Mouse (Mus musculus): ENCODE measurements around the gene Ssc4d. TPM values are rescaled to one million over a fixed set of nuclear protein-coding genes. Genes with fewer than 3 reads are reported as not detected.

The Ssc4d gene
- 4.8 and 5.6 TPM in 2 replicates for polyA plus RNA-seq (2016; fragmentation: Nextera tagmentation; extraction: Ambion mirVana)

DNA sequence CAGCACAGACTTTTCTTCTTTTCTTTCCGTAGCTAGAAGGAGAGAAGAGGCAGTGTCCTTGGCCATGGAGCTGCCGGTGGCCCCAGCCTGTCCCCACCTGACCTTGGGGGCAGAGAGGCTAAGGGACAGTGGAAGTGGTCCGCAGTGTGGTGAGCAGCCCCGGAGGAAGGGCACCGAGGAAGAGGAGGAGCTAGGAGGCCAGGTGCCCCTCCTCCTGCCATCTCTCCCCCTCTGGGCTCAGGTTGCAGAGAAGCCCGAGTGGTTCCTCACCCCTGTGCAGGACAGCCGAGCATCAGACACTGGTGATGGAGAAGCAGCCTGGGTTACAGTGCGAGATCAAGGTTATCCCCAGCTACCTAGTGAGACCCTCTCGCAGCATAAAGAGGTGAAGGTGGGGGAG lies at the start of gene Ssc4d:
Gene Ssc4d (minus strand): TSS at position 167 of the 400 bp plus-strand sequence.
- Histone ChIP-seq H3K4me3 (replicated peaks) (peak within 1 kb of the TSS; percentile 30), H3K9me3 (no peaks in the 10 kb centered on the region), H3K27me3 (no peaks in the 10 kb centered on the region), H3K4me1 (replicated peaks) (no peaks in the 10 kb centered on the region; the same call in 1 of the 2 replicates), H3K4me2 (peak within 1 kb of the TSS; percentile 46), H3K36me3 (no peaks in the 10 kb centered on the region), H3K9ac (replicated peaks) (peak within 1 kb of the TSS; percentile 50; the same call in 1 of the 2 replicates), H3K27ac (0 out of 2 replicates have a peak within 1 kb of the TSS, but pooled peaks have one; percentile 35)
- no peak for ATAC-seq (ENCODE audit: insufficient number of reproducible peaks, insufficient read depth, low FRiP score, low TSS enrichment, low read depth)
- WGBS: 9% methylated on average over 9 of the region's 9 CpGs

DNA sequence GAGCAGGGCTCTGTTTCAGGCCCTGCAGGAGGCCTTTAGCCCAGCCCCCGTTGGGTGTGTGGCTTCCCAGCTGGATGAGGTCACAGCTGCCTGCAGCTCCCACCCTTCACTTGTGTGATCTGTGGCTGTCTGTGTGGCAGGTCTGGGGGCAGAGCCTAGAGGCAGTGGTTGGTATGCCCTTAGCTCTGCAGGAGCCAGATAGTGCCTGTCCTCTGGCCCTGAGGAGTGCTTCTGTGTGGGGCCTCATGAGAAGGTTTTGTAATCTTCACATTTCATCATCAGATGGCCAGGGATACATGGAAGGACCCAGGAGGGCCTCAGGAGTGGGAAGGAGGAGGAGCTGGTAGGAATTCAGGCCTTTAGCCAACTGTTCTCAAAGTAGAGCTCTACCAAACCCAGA lies 45.6 kb upstream of the Ssc4d start:
- Histone ChIP-seq H3K4me2 (no peak overlapping the region), H3K9ac (replicated peaks) (no peak overlapping the region), H3K4me3 (replicated peaks) (no peak overlapping the region), H3K27ac (no peak overlapping the region), H3K9me3 (no peaks in the 10 kb centered on the region), H3K36me3 (peaks cover 59% of the 10 kb centered on the region), H3K27me3 (no peaks in the 10 kb centered on the region), H3K4me1 (replicated peaks) (peaks cover 9% of the 10 kb centered on the region; the same call in 1 of the 2 replicates)
- WGBS: 32% methylated on average over 1 of the region's 1 CpGs
- ATAC-seq (ENCODE audit: insufficient number of reproducible peaks, insufficient read depth, low FRiP score, low TSS enrichment, low read depth): no peak

DNA sequence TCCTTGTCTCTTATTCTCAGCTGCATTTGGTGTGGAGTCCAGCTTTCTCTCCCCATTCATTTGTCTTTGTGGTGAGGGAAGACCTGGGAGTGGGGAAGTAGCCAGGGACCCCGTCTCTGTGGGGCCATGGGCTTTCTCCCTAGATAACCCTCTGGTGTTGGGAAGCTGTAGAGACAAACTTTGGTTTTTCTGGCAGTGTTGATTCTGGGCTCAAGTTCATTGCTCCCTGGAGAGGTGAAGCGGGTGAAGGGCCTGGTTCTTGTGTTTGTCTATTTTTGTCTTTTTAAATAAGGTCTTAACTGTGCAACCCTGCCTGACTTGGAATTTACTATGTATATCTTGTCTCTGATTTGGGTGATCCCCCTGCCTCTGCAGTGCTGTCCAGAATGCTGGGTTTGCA lies 44.4 kb upstream of the Ssc4d start:
- H3K4me2 ChIP-seq: no peak overlapping the region
- WGBS: 94% methylated on average over 2 of the region's 2 CpGs
- ATAC-seq (ENCODE audit: insufficient number of reproducible peaks, insufficient read depth, low FRiP score, low TSS enrichment, low read depth): no peak
- peaks cover 9% of the 10 kb centered on the region; the same call in 1 of the 2 replicates for H3K4me1 ChIP-seq (replicated peaks)
- H3K27me3 ChIP-seq: no peaks in the 10 kb centered on the region
- no peaks in the 10 kb centered on the region for H3K9me3 ChIP-seq
- H3K4me3 ChIP-seq (replicated peaks): no peak overlapping the region
- no peak overlapping the region for H3K27ac ChIP-seq
- H3K9ac ChIP-seq (replicated peaks): no peak overlapping the region
- H3K36me3 ChIP-seq: peaks cover 60% of the 10 kb centered on the region

DNA sequence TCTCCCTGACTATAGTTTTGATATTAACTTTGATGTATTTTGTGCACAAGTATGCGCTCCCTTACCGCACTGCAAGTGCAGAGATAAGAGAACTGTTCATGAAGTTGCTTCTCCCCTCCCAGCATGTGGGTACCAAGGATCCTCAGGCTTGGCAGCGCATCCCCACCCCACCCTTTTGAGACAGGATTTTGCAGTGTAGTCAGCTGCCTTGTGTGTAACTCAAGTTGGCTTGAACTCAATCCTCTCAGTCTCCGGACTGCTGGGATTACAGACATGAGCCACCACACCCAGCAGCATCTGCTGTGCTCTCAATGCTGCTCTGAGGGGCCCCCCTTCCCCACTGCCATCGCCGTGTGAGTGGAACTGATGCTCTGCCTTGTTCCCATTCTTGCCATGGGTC lies 42.9 kb upstream of the Ssc4d start:
- Histone ChIP-seq H3K9ac (replicated peaks) (no peak overlapping the region), H3K9me3 (no peaks in the 10 kb centered on the region), H3K27ac (no peak overlapping the region), H3K4me2 (no peak overlapping the region), H3K27me3 (no peaks in the 10 kb centered on the region), H3K4me3 (replicated peaks) (no peak overlapping the region), H3K36me3 (peaks cover 66% of the 10 kb centered on the region), H3K4me1 (replicated peaks) (peaks cover 9% of the 10 kb centered on the region; the same call in 1 of the 2 replicates)
- WGBS: 93% methylated on average over 6 of the region's 6 CpGs
- no peak for ATAC-seq (ENCODE audit: insufficient number of reproducible peaks, insufficient read depth, low FRiP score, low TSS enrichment, low read depth)

DNA sequence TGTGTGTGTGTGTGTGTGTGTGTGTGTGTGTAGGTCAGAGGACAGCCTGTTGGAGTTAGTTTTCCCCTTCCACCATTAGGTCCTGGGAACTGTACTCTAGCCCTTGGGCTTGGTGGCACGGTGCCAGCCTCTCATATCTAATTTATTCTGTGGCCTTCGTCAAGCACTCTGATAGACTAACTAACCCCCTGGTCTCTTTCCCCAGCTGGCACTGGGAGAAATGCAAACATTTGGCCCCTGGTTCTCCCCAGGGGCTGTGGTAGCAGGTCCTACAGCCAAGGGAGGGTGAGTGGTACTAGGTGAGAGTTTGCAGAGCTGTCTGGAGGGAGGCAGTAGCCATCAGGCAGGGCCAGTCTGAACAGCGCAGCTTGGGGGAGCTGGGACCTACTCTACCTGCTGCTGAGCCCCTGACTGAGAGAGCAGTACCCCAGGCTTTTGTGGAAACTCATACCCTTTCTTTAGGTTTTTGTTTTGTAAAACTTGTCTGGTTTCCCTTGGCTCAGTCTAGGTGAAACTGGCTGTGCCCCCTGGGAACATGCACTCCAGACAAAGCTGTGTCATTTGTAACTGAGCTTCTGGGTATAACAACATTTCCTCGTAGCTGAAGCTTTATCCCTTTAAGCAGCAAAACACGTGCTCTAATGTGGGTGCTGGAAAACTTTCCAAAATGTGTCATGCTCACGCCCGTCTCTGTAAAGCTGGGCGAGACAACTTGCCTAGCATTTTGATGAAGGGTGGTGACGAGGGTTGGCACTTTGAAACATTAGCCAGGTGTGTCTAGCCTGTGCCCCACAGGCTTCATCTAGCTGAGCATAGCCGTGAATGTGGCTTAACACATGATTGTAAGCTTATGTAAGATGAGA lies 41.9 kb upstream of the Ssc4d start:
- H3K4me2 ChIP-seq: no peak overlapping the region
- H3K9me3 ChIP-seq: no peaks in the 10 kb centered on the region
- H3K27ac ChIP-seq: 0 out of 2 replicates have a peak overlapping the region, but pooled peaks have one; percentile 24
- WGBS: 77% methylated on average over 10 of the region's 10 CpGs
- ATAC-seq (ENCODE audit: insufficient number of reproducible peaks, insufficient read depth, low FRiP score, low TSS enrichment, low read depth): no peak
- no peak overlapping the region for H3K9ac ChIP-seq (replicated peaks)
- H3K4me3 ChIP-seq (replicated peaks): no peak overlapping the region
- peaks cover 66% of the 10 kb centered on the region for H3K36me3 ChIP-seq
- H3K27me3 ChIP-seq: no peaks in the 10 kb centered on the region
- peaks cover 9% of the 10 kb centered on the region; the same call in 1 of the 2 replicates for H3K4me1 ChIP-seq (replicated peaks)

DNA sequence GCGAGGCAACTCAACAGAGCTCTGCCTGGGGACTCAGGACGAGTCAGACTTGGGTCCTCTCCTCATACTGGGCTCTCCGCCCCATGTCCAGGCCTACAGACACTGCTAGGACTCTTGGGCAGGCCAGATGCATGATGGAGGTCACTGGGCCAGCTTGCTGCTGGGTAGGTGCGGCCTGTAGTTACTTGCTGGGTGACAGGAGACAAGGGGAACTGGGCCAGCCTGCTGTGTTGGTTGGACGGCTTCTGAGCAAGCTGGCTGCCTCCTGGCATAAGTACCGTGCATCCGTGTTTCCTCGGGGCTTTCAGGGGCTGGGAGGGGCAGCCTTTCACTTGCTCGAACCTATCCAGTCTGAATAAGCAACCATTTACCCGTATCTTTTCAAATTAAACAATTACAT lies 41.3 kb upstream of the Ssc4d start:
- no peaks in the 10 kb centered on the region for H3K27me3 ChIP-seq
- H3K36me3 ChIP-seq: peaks cover 66% of the 10 kb centered on the region
- WGBS: 81% methylated on average over 10 of the region's 10 CpGs
- H3K4me3 ChIP-seq (replicated peaks): no peak overlapping the region
- H3K9me3 ChIP-seq: no peaks in the 10 kb centered on the region
- no peak overlapping the region for H3K27ac ChIP-seq
- 0 out of 2 replicates have a peak overlapping the region, but pooled peaks have one; percentile 12 for H3K9ac ChIP-seq (replicated peaks)
- peaks cover 9% of the 10 kb centered on the region; the same call in 1 of the 2 replicates for H3K4me1 ChIP-seq (replicated peaks)
- no peak overlapping the region for H3K4me2 ChIP-seq
- no peak for ATAC-seq (ENCODE audit: insufficient number of reproducible peaks, insufficient read depth, low FRiP score, low TSS enrichment, low read depth)

DNA sequence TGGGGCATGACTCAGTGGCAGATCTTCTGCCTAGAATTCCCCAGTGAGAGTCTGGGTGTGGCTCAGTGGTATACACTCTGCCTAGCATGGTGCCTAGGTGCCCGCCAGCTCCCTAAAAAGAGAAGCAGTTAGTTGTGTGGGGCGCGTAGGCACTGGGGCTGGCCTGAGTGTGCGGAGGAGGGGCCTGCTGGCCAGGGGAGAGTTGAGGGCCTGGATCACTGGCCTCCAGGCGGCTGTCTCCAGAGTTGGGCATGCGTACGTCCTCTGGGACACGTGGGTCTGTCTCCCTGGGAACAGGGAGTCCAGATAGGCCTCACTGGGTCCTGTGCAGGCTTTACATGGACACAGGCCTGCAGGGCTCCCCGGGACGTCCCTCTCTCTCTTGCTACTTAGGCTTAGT lies 40.5 kb upstream of the Ssc4d start:
- ATAC-seq (ENCODE audit: insufficient number of reproducible peaks, insufficient read depth, low FRiP score, low TSS enrichment, low read depth): no peak
- Histone ChIP-seq H3K4me1 (replicated peaks) (peaks cover 9% of the 10 kb centered on the region; the same call in 1 of the 2 replicates), H3K27ac (no peak overlapping the region; the same call in 1 of the 2 replicates), H3K27me3 (no peaks in the 10 kb centered on the region), H3K9me3 (no peaks in the 10 kb centered on the region), H3K4me3 (replicated peaks) (no peak overlapping the region), H3K36me3 (peaks cover 66% of the 10 kb centered on the region), H3K9ac (replicated peaks) (no peak overlapping the region), H3K4me2 (no peak overlapping the region)
- WGBS: 90% methylated on average over 10 of the region's 10 CpGs

DNA sequence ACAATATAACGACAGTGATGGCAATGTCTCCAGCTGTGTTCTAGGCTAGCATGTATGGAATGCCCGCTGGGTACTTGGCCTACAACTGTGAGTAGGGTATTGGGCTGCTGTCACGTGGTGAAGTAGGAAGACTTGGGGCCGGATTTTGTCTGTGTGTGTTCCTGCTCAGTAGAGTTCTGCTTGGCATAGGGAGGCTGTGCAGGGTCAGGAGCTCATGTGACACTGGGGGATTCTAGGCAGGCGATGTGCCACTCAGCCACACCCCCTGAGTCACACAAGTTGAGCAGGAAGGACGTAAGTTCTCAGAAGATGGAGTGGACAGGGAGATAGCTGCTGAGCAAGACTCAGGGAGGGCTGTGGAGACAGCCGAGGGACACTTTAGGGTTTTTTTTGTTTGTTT lies 33.4 kb upstream of the Ssc4d start:
- Histone ChIP-seq H3K27me3 (no peaks in the 10 kb centered on the region), H3K4me3 (replicated peaks) (no peak overlapping the region), H3K4me1 (replicated peaks) (peaks cover 28% of the 10 kb centered on the region), H3K4me2 (no peak overlapping the region), H3K27ac (no peak overlapping the region), H3K36me3 (peaks cover 47% of the 10 kb centered on the region), H3K9me3 (no peaks in the 10 kb centered on the region), H3K9ac (replicated peaks) (no peak overlapping the region)
- WGBS: 83% methylated on average over 7 of the region's 7 CpGs
- no peak for ATAC-seq (ENCODE audit: insufficient number of reproducible peaks, insufficient read depth, low FRiP score, low TSS enrichment, low read depth)

DNA sequence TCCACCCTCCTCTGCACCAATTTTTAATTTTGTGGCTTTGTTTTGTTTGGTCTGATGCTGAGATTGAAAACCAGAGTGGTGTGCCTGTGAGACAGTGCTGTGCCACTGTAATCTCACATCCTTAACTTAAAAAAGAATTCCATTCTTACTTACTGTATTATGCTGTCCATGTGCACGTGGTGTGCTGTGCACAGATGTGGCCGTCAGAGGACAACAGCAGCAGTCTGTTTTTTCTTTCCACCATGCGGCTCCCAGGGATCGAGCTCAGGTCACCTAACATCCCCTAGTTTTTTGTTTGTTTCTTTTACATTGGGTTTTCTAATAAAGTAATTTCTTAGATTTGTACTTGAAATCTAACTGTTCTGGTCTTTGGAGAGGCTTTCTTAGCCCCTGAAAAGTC lies 30.2 kb upstream of the Ssc4d start:
- Histone ChIP-seq H3K27me3 (no peaks in the 10 kb centered on the region), H3K4me3 (replicated peaks) (no peak overlapping the region), H3K9me3 (no peaks in the 10 kb centered on the region), H3K36me3 (peaks cover 45% of the 10 kb centered on the region), H3K4me2 (no peak overlapping the region), H3K27ac (peak overlapping the region; percentile 60), H3K4me1 (replicated peaks) (peaks cover 35% of the 10 kb centered on the region), H3K9ac (replicated peaks) (no peak overlapping the region)
- ATAC-seq (ENCODE audit: insufficient number of reproducible peaks, insufficient read depth, low FRiP score, low TSS enrichment, low read depth): no peak
- 60% methylated on average over 4 of the region's 4 CpGs for WGBS

DNA sequence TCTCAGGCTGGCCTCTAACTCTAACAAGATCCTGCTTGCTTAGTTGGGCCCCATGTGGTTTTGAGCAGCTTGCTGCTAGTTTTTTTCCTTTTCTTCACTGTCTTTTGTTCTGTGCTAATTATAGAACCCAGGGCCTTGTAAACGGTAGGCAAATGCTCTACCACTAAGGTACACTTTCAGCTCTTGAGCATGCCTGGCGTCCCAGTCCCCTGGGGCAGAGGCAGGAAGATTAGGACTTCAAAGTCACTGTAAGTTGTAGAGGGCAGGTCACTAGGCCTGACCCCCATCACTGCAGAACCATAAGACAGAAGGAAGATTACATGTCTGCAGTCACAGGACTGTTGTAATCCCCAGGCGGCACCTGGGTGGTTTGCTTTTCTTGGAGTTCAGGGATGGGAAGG lies 28.4 kb upstream of the Ssc4d start:
- peak overlapping the region; percentile 62 for H3K27ac ChIP-seq
- H3K4me3 ChIP-seq (replicated peaks): no peak overlapping the region
- H3K36me3 ChIP-seq: peaks cover 54% of the 10 kb centered on the region
- no peak for ATAC-seq (ENCODE audit: insufficient number of reproducible peaks, insufficient read depth, low FRiP score, low TSS enrichment, low read depth)
- no peaks in the 10 kb centered on the region for H3K9me3 ChIP-seq
- peaks cover 35% of the 10 kb centered on the region for H3K4me1 ChIP-seq (replicated peaks)
- H3K27me3 ChIP-seq: no peaks in the 10 kb centered on the region
- 15% methylated on average over 3 of the region's 3 CpGs for WGBS
- no peak overlapping the region for H3K4me2 ChIP-seq
- no peak overlapping the region for H3K9ac ChIP-seq (replicated peaks)

DNA sequence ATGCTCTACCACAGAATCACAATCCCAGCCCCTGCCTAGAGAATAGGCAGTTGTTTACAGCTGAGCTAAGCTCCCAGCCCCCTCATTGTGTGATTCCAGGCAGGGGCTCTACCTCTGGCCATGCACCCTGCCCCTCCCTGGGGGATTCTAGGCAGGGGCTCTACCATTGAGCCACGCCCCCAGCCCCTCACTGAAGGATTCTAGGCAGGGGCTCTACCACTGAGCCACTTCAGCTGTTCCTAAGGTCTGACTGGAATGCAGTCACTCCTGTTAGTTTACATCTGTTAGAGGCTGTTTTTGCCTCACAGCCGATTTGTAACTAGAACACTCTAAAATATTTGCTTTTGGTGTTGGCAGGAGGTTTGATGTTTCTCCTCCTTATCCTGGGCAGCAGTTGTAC lies 28.0 kb upstream of the Ssc4d start:
- no peak for ATAC-seq (ENCODE audit: insufficient number of reproducible peaks, insufficient read depth, low FRiP score, low TSS enrichment, low read depth)
- 72% methylated on average over 2 of the region's 2 CpGs for WGBS
- Histone ChIP-seq H3K36me3 (peaks cover 58% of the 10 kb centered on the region), H3K9me3 (no peaks in the 10 kb centered on the region), H3K9ac (replicated peaks) (no peak overlapping the region), H3K27ac (peak overlapping the region; percentile 62), H3K4me2 (no peak overlapping the region), H3K4me3 (replicated peaks) (no peak overlapping the region), H3K27me3 (no peaks in the 10 kb centered on the region), H3K4me1 (replicated peaks) (peaks cover 34% of the 10 kb centered on the region)

Measured in limb, embryonic 12.5 days (tissue).